Mouse (Mus musculus): ENCODE data around the gene Hist1h3b. TPM values are rescaled to one million over a fixed set of nuclear protein-coding genes. Genes with fewer than 3 reads are reported as not detected.
A peak's percentile ranks its signal among the peaks of the same experiment; 100 is the strongest.

Gene Hist1h3b
- total RNA-seq, 2 experiments from 2014 or later = 14.2 to 14.3 TPM

GRCm38 (mm10) chr13:23737091-23737490, 15.0 kb upstream of the Hist1h3b start:
- intact Hi-C loops (cut with DNase I) = loop anchor here (10.0 kb wide), 1 partner anchor 112 kb away; the partner anchor contains the start of genes Hist1h1e and Hist1h2be
- no peak for DNase-seq

DNA sequence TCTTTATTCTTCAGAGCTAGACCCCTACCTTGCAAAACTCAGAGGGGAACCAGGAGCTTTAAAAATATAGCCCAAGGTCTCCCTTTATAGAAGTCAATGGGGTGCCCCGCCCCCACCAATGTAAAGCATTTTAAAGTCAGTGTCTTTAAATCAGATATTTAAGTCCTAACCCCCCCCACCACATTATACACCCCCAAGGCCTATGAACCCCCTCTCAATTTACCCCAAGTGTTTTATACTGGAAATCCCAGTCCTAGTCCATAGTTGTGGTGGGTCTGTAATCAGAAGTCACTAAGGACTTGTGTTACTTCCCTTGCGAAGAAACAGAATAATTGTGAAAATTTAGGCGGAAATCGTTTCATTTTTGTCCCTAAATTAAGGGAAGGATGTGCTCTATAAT, 14.0 kb upstream of the Hist1h3b start:
- intact Hi-C loops (cut with DNase I) = loop anchor here (10.0 kb wide), 1 partner anchor 113 kb away; the partner anchor contains the start of genes Hist1h1e and Hist1h2be
- DNase-seq = no peak

GRCm38 (mm10) chr13:23738677-23739068, 13.4 kb upstream of the Hist1h3b start, which contains the start of gene Hist1h1c:
Gene Hist1h1c, plus strand, starts transcription at chr13:23738808.
- intact Hi-C loops (cut with DNase I) = loop anchor here (10.0 kb wide), 1 partner anchor 114 kb away; the partner anchor contains the start of genes Hist1h1e and Hist1h2be
- DNase-seq = peak; percentile 82 to 86

DNA sequence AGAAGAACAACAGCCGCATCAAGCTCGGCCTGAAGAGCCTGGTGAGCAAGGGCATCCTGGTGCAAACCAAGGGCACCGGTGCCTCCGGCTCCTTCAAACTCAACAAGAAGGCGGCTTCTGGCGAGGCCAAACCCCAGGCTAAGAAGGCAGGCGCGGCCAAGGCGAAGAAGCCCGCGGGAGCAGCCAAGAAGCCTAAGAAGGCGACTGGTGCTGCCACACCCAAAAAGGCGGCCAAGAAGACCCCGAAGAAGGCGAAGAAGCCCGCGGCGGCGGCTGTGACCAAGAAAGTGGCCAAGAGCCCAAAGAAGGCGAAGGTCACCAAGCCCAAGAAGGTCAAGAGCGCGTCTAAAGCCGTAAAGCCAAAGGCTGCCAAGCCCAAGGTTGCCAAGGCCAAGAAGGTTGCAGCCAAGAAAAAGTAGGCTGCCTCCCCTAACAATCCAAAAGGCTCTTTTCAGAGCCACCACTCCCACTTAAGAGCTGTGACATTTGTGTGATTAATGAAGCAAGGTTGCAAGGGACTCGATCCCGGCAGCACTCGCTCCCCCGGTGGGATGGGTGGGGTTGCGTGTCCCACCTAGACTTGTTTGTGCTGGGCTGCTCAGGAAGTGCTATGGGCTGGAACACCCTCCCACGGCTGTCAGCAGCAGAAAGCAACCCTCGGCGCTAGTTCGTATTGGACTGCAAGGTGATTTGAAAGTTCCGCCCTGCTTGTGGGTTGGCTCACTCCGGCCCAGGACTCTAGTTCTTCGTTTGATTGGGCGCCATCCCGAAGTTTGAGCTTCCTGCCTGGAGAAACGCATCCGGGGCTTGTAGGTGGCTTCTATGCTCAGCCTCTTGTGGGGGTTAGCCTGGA, 12.8 kb upstream of the Hist1h3b start:
- peak; percentile 86 to 91 for DNase-seq
- intact Hi-C loops (cut with DNase I) = loop anchor here (10.0 kb wide), 1 partner anchor 114 kb away; the partner anchor contains the start of genes Hist1h1e and Hist1h2be

- no peak for DNase-seq
- intact Hi-C loops (cut with DNase I) = loop anchor here (10.0 kb wide), 1 partner anchor 115 kb away; the partner anchor contains the start of genes Hist1h1e and Hist1h2be
These were observed 12.2 kb upstream of the Hist1h3b start for GRCm38 (mm10) chr13:23739922-23740252.

- DNase-seq = no peak
- intact Hi-C loops (cut with DNase I) = no loop called here
These were observed 11.7 kb upstream of the Hist1h3b start for GRCm38 (mm10) chr13:23740256-23740840.

DNA sequence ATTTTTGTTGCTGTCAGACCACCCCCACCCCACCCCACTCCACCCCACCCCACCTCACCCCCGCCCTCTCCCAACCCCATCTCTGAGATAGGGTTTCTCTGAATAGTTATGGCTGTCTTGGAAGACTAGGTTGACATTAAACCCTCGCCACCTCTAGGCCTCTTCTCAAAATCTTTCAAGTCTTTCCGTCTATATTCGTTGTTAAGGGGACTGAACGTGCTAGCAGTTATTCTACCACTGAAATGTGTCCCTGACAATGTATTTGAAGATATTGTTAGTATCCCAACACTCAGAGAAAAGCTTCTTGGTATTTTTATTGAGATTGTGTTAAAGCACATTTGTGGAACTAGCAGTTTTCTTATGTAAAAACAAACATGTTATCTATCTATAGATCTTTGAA, 11.2 kb upstream of the Hist1h3b start:
- intact Hi-C loops (cut with DNase I) = no loop called here
- no peak for DNase-seq

- no peak for DNase-seq
- intact Hi-C loops (cut with DNase I) = no loop called here
These were observed 10.1 kb upstream of the Hist1h3b start for GRCm38 (mm10) chr13:23742007-23742406.

DNA sequence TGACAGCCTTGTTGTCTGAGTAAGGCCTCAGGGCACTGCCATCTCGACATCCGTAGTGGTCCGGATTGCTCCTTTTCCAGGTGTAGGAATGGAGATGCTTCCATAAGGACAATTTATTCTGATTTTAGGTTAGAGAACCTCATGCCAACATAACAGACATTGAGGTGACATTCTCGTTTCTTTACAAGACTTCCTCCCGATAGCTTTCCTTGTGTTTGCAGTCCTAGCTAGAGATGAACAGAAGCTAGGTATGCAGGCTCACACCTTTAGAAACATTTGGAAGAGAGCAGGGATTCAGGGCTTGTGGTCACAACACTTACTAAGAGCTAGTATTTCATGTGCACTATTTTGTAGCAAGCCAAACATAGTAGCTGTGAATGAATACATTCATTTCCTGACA, 8.9 kb upstream of the Hist1h3b start:
- intact Hi-C loops (cut with DNase I) = no loop called here
- no peak for DNase-seq

- intact Hi-C loops (cut with DNase I) = no loop called here
- no peak for DNase-seq
These were observed 8.1 kb upstream of the Hist1h3b start for GRCm38 (mm10) chr13:23743963-23744362.

DNA sequence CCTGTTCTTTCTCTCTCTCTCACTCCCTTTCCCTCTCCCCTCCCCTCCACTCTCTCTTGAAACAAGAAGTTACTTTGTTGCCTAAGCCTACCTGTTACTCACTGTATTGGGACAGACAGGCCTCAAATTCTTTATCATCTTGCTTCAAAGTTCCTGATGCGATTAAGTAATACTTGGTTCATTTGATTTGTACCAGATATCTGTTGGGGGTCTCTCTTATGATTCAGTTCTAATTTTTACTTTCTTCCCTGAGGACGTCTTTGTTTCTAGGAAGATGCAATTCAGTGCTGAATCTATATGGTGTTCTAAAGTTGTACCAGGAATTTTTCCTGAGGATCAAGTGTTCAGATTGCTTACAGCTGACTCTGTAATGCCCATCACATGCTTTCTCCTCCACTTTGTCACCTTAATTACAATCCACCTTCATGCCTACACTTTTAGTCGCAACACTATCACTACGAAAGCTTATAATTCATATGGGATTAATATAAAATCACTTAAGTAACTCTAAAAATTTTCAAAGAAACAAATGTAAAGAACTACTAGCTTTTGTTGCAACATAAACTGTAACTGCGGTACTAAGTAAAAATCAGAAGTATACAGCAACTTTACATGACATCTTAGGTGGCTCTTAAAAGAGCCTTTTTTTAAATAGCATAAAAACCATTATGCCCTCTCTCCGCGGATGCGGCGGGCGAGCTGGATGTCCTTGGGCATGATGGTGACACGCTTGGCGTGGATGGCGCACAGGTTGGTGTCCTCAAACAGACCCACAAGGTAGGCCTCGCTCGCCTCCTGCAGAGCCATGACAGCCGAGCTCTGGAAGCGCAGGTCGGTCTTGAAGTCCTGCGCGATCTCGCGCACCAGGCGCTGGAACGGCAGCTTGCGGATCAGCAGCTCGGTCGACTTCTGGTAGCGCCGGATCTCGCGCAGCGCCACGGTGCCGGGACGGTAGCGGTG, 7.4 kb upstream of the Hist1h3b start:
- DNase-seq = no peak
- intact Hi-C loops (cut with DNase I) = loop anchor here (5.0 kb wide), 1 partner anchor 162 kb away; the partner anchor contains the start of gene Hist1h4d

- intact Hi-C loops (cut with DNase I) = loop anchor here (5.0 kb wide), 1 partner anchor 163 kb away; the partner anchor contains the start of gene Hist1h4d
- peak; percentile 69 to 75 for DNase-seq
These were observed 6.5 kb upstream of the Hist1h3b start, which contains the start of gene Hist1h3c for GRCm38 (mm10) chr13:23745381-23746161. Gene Hist1h3c, minus strand, starts transcription at chr13:23745602.

GRCm38 (mm10) chr13:23746201-23747080, 5.6 kb upstream of the Hist1h3b start, which contains the start of gene Hist1h2bb:
Gene Hist1h2bb, plus strand, starts transcription at chr13:23746734.
- intact Hi-C loops (cut with DNase I) = loop anchor here (5.0 kb wide), 1 partner anchor 164 kb away; the partner anchor contains the start of gene Hist1h4d

DNA sequence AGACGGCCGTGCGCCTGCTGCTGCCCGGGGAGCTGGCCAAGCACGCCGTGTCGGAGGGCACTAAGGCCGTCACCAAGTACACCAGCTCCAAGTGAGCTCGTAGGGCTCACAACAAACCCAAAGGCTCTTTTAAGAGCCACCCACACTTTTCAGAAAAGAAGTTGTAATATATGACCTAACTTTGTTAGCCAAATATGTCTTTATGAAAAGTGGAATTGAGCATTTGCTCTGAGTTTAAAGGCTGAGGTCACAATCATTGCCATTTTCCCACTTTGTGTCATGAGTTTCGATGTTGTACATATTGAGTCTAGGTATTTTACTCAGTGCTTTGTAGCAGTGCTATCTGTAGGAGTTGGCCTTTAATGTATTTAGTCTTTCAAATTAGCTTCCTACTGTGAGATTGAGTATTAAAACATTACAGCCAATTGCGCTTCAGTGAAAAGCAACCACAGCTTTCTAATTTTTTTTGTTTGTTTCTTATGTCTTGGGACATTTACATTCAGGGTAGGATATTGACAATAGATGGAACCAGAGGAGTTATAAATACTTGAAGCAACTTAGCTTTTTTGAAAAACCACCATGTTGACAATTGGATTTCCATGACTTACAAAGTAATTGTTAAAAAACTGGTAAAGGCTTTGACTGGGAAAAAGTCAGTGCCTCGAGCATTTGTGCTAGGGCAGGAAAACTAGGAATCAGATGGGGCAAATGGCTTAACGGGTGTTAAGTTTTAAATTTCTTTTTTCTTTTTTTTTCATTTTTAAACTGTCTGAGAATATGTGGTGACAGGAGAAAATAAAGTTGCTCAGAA, 4.8 kb upstream of the Hist1h3b start:
- intact Hi-C loops (cut with DNase I) = loop anchor here (5.0 kb wide), 1 partner anchor 165 kb away; the partner anchor contains the start of gene Hist1h4d
- DNase-seq = no peak

More at GRCm38 (mm10) chr13:23746201-23747080, 5.6 kb upstream of the Hist1h3b start, which contains the start of gene Hist1h2bb:
- DNase-seq = peak in 1 of 2 experiments; percentile 71

GRCm38 (mm10) chr13:23747892-23748288, 4.2 kb upstream of the Hist1h3b start:
- intact Hi-C loops (cut with DNase I) = loop anchor here (5.0 kb wide), 1 partner anchor 166 kb away; the partner anchor contains the start of gene Hist1h4d
- no peak for DNase-seq

- no peak for DNase-seq
These were observed 2.4 kb upstream of the Hist1h3b start for GRCm38 (mm10) chr13:23749563-23750121.

More at GRCm38 (mm10) chr13:23749563-23750121, 2.4 kb upstream of the Hist1h3b start:
- intact Hi-C loops (cut with DNase I) = loop anchor here (5.0 to 10.0 kb wide), 2 partner anchors 167 to 1705 kb away; partner anchors contain the start of genes Hist1h2ag, Hist1h2bj, Hist1h4d and Hist1h4i
